Mouse (Mus musculus) G1E (cell line): ENCODE measurements around the gene Olfr12.

Experiments used
- CTCF ChIP-seq: IDR thresholded peaks from 2 replicates; pipeline ENCODE4 v1.5.1; 2012; ENCODE audit warnings: low read depth, low read length, inconsistent platforms, mixed read lengths
- GATA1 ChIP-seq: IDR thresholded peaks from 2 replicates; pipeline ENCODE4 v1.6.1; 2012; ENCODE audit warnings: borderline replicate concordance, low read length, inconsistent platforms, mixed read lengths
- GATA2 ChIP-seq: IDR thresholded peaks from 2 replicates; pipeline ENCODE4 v1.6.1; 2012; ENCODE audit warnings: low read depth, low read length, inconsistent platforms, borderline replicate concordance
- POLR2AphosphoS5 ChIP-seq: IDR thresholded peaks from 2 replicates; pipeline ENCODE4 v1.6.1; 2012; ENCODE audit warnings: low read depth, low read length, inconsistent platforms; ENCODE audit not compliant: insufficient replicate concordance
- TAL1 ChIP-seq: conservative IDR thresholded peaks from 2 replicates; pipeline ENCODE4 v1.6.1; 2012; ENCODE audit warnings: low read depth, low read length, inconsistent platforms, mixed read lengths

GRCm38 (mm10) chr1:92594111-92594510 is 23.5 kb upstream of the Olfr12 start, which contains the start of gene Olfr1411:
- TF ChIP-seq GATA1 (no peak), CTCF (no peak), TAL1 (no peak), POLR2AphosphoS5 (no peak), GATA2 (no peak)
